Mouse (Mus musculus): Measurements from ENCODE around the gene Med25. TPM values are rescaled to one million over a fixed set of nuclear protein-coding genes. Genes with fewer than 3 reads are reported as not detected.
A peak's percentile ranks its signal among the peaks of the same experiment; 100 is the strongest.

Med25 gene
- polyA plus RNA-seq, 1 experiment from 2014 or later, result 64.4 TPM

DNA sequence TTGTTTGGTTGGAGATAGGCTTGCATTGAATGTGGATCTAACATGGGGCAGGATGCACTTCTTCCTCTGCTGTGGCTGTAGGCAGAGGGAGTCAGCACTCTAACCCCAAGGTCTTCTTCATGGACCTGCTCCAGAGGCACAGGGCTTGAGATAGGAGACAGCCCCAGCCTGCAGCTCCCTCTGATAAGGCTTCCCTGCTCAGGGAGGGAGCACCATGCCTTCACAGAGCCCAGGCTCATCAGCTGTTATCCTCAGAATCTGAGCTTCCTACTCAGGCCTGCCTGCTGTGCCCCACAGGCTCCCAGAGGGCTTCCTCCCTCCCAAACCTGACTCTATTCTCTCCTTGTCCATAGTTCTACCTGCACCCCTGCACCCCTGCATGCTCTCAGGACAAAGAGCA lies 30.0 kb upstream of the Med25 start:
- Histone ChIP-seq H3K9ac (ENCODE audit: low read length) (no peak overlapping the region), H3K4me3 (ENCODE audit: low read depth, low read length) (no peak overlapping the region), H3K36me3 (ENCODE audit: control insufficient read depth, insufficient read depth, low read length) (0 out of 2 replicates have a peak, but pooled peaks cover 8% of the 10 kb centered on the region), H3K27ac (replicated peaks) (no peak overlapping the region), H3K27me3 (ENCODE audit: control insufficient read depth, insufficient read depth, low read length) (no peaks in the 10 kb centered on the region), H3K9me3 (ENCODE audit: control insufficient read depth, low read length) (no peaks in the 10 kb centered on the region), H3K4me2 (replicated peaks; ENCODE audit: low read depth) (no peak overlapping the region), H3K4me1 (replicated peaks; ENCODE audit: control insufficient read depth, insufficient read depth) (no peaks in the 10 kb centered on the region; the same call in 1 of the 2 replicates)
- TF ChIP-seq EP300 (optimal IDR thresholded peaks at IDR 0.05) (no peak), CTCF (IDR thresholded peaks at IDR 0.05; ENCODE audit: low read depth) (no peak)
- no peak for ATAC-seq (ENCODE audit: low FRiP score, low TSS enrichment)
- DNase-seq (ENCODE audit: low spot score), result no peak

DNA sequence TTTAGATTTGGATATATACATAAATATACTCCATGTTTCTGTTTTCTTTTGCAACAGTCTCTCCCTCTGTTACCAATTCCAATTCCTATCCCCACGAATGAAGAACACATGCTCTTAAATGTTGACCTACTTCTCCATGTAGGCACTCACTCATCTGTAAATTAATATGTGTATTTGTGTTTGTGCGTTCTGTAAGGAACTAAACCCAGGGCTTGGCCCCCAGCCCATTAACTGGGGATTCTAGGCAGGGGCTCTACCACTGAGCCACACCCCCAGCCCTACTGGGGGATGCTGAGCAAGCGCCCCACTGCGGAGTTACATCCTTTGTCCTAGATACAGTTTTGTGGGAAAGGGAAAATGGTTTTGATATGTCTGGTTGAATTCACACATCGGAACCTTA lies 26.6 kb upstream of the Med25 start:
- Histone ChIP-seq H3K27ac (replicated peaks) (peak overlapping the region; percentile 18), H3K9ac (ENCODE audit: low read length) (no peak overlapping the region), H3K36me3 (ENCODE audit: control insufficient read depth, insufficient read depth, low read length) (peaks cover 14% of the 10 kb centered on the region; the same call in 1 of the 2 replicates), H3K4me1 (replicated peaks; ENCODE audit: control insufficient read depth, insufficient read depth) (no peaks in the 10 kb centered on the region), H3K4me3 (ENCODE audit: low read depth, low read length) (no peak overlapping the region), H3K4me2 (replicated peaks; ENCODE audit: low read depth) (no peak overlapping the region), H3K9me3 (ENCODE audit: control insufficient read depth, low read length) (no peaks in the 10 kb centered on the region), H3K27me3 (ENCODE audit: control insufficient read depth, insufficient read depth, low read length) (no peaks in the 10 kb centered on the region)
- WGBS, result 84% methylated on average over 5 of the region's 5 CpGs
- ATAC-seq (ENCODE audit: low FRiP score, low TSS enrichment), result no peak
- TF ChIP-seq CTCF (IDR thresholded peaks at IDR 0.05; ENCODE audit: low read depth) (no peak), EP300 (optimal IDR thresholded peaks at IDR 0.05) (no peak)
- no peak for DNase-seq (ENCODE audit: low spot score)

DNA sequence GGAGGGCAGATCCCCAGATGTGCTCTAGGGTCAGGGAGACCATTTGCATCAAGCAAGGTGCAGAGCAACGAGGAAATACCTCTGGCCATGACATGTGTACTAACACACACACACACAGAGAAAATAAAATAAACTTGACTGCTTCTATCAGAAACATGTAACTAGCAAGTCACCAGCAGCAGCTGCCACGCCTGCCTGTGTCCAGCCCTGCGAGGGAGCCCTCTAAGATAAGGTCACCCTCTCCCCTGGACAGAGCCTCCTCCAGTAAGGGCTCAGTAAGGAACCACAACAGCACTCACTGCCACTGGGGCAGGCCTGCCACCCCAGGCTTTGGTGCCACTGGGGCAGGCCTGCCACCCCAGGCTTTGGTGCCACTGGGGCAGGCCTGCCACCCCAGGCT lies 25.7 kb upstream of the Med25 start:
- H3K9ac ChIP-seq (ENCODE audit: low read length), result no peak overlapping the region
- H3K36me3 ChIP-seq (ENCODE audit: control insufficient read depth, insufficient read depth, low read length), result peaks cover 14% of the 10 kb centered on the region; the same call in 1 of the 2 replicates
- WGBS, result 60% methylated on average over 3 of the region's 3 CpGs
- DNase-seq (ENCODE audit: low spot score), result no peak
- H3K27me3 ChIP-seq (ENCODE audit: control insufficient read depth, insufficient read depth, low read length), result no peaks in the 10 kb centered on the region
- H3K27ac ChIP-seq (replicated peaks), result peak overlapping the region; percentile 53
- no peaks in the 10 kb centered on the region for H3K4me1 ChIP-seq (replicated peaks; ENCODE audit: control insufficient read depth, insufficient read depth)
- H3K4me3 ChIP-seq (ENCODE audit: low read depth, low read length), result no peak overlapping the region
- no peak overlapping the region for H3K4me2 ChIP-seq (replicated peaks; ENCODE audit: low read depth)
- TF ChIP-seq CTCF (IDR thresholded peaks at IDR 0.05; ENCODE audit: low read depth) (no peak), EP300 (optimal IDR thresholded peaks at IDR 0.05) (no peak)
- H3K9me3 ChIP-seq (ENCODE audit: control insufficient read depth, low read length), result no peaks in the 10 kb centered on the region
- ATAC-seq (ENCODE audit: low FRiP score, low TSS enrichment), result peak; percentile 39; the same call in 1 of the 2 replicates

DNA sequence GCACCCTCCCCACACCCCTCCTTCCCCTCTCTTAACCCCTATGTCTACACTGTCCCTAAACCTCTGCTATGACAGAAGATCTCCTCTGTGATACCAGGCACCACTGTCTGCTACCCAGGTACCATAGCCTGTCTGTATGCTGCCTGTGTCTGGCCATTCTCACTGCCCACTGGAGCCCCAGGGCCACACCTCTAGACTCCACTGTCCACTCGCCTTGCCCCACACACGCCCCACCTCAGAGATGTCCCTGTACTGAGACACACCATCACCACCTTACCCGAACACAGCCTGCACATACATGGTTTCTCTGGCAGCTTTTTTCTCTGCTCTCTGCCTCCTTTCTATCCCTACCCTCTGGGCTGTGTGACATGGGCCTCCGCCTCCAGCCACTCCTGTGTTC lies 24.4 kb upstream of the Med25 start:
- H3K36me3 ChIP-seq (ENCODE audit: control insufficient read depth, insufficient read depth, low read length), result peaks cover 11% of the 10 kb centered on the region
- no peak for TF ChIP-seq CTCF (IDR thresholded peaks at IDR 0.05; ENCODE audit: low read depth)
- TF ChIP-seq EP300 (optimal IDR thresholded peaks at IDR 0.05), result no peak

GRCm38 (mm10) chr7:44916191-44916590 lies 23.7 kb upstream of the Med25 start:
- Histone ChIP-seq H3K4me3 (ENCODE audit: low read depth, low read length) (no peak overlapping the region), H3K4me2 (replicated peaks; ENCODE audit: low read depth) (no peak overlapping the region), H3K27ac (replicated peaks) (no peak overlapping the region), H3K27me3 (ENCODE audit: control insufficient read depth, insufficient read depth, low read length) (no peaks in the 10 kb centered on the region), H3K9me3 (ENCODE audit: control insufficient read depth, low read length) (no peaks in the 10 kb centered on the region), H3K4me1 (replicated peaks; ENCODE audit: control insufficient read depth, insufficient read depth) (no peaks in the 10 kb centered on the region), H3K9ac (ENCODE audit: low read length) (no peak overlapping the region), H3K36me3 (ENCODE audit: control insufficient read depth, insufficient read depth, low read length) (peaks cover 9% of the 10 kb centered on the region)
- DNase-seq (ENCODE audit: low spot score) (no peak), ATAC-seq (ENCODE audit: low FRiP score, low TSS enrichment) (no peak)
- TF ChIP-seq CTCF (IDR thresholded peaks at IDR 0.05; ENCODE audit: low read depth), result no peak
- no peak for TF ChIP-seq EP300 (optimal IDR thresholded peaks at IDR 0.05)
- 73% methylated on average over 6 of the region's 6 CpGs for WGBS

More for the DNA sequence above, 24.4 kb upstream of the Med25 start:
- Histone ChIP-seq H3K4me1 (replicated peaks; ENCODE audit: control insufficient read depth, insufficient read depth) (no peaks in the 10 kb centered on the region), H3K9me3 (ENCODE audit: control insufficient read depth, low read length) (no peaks in the 10 kb centered on the region), H3K9ac (ENCODE audit: low read length) (no peak overlapping the region), H3K4me2 (replicated peaks; ENCODE audit: low read depth) (no peak overlapping the region), H3K4me3 (ENCODE audit: low read depth, low read length) (no peak overlapping the region), H3K27me3 (ENCODE audit: control insufficient read depth, insufficient read depth, low read length) (no peaks in the 10 kb centered on the region), H3K27ac (replicated peaks) (0 out of 2 replicates have a peak overlapping the region, but pooled peaks have one; percentile 18)
- DNase-seq (ENCODE audit: low spot score) (no peak), ATAC-seq (ENCODE audit: low FRiP score, low TSS enrichment) (peak; percentile 36; the same call in 1 of the 2 replicates)
- 78% methylated on average over 4 of the region's 4 CpGs for WGBS

DNA sequence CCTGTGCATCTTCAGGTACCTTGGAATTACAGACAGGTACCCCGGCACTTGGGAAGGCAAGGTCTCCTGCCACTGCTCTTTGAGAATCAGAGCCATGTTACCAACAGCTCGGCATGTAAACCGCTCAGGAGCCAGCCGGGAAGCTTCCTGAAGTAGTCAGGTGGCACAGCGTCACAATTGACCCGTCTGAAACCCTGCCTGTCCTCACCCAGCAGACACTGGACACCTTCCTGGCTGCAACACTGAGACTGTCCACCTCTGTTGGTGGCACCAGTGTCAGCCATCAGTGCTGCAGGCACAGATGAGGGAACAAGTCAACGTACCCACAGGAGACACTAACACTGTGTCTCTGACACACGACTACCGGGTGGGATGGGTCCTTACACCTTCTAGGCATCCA lies 22.8 kb upstream of the Med25 start:
- H3K27ac ChIP-seq (replicated peaks), result no peak overlapping the region
- no peak for TF ChIP-seq CTCF (IDR thresholded peaks at IDR 0.05; ENCODE audit: low read depth)
- no peak for TF ChIP-seq EP300 (optimal IDR thresholded peaks at IDR 0.05)
- WGBS, result 93% methylated on average over 9 of the region's 9 CpGs

More for the DNA sequence above, 22.8 kb upstream of the Med25 start:
- Histone ChIP-seq H3K36me3 (ENCODE audit: control insufficient read depth, insufficient read depth, low read length) (peaks cover 9% of the 10 kb centered on the region), H3K9me3 (ENCODE audit: control insufficient read depth, low read length) (no peaks in the 10 kb centered on the region), H3K27me3 (ENCODE audit: control insufficient read depth, insufficient read depth, low read length) (no peaks in the 10 kb centered on the region), H3K9ac (ENCODE audit: low read length) (no peak overlapping the region), H3K4me3 (ENCODE audit: low read depth, low read length) (no peak overlapping the region), H3K4me1 (replicated peaks; ENCODE audit: control insufficient read depth, insufficient read depth) (no peaks in the 10 kb centered on the region), H3K4me2 (replicated peaks; ENCODE audit: low read depth) (no peak overlapping the region)
- ATAC-seq (ENCODE audit: low FRiP score, low TSS enrichment), result no peak
- DNase-seq (ENCODE audit: low spot score), result no peak
